Mouse (Mus musculus) embryonic fibroblast, embryonic 13.5 days (primary cell): ENCODE results near the gene Adam23.

Source experiments
- CTCF ChIP-seq: IDR thresholded peaks from 2 replicates; pipeline ENCODE4 v1.5.1; 2011; ENCODE audit warnings: mild to moderate bottlenecking, control low read depth, low read length, moderate library complexity, borderline replicate concordance; ENCODE audit not compliant: insufficient read depth
- POLR2A ChIP-seq: IDR thresholded peaks from 2 replicates; pipeline ENCODE4 v1.6.1; 2011; ENCODE audit warnings: low read depth, mild to moderate bottlenecking, control low read depth, low read length, moderate library complexity

DNA sequence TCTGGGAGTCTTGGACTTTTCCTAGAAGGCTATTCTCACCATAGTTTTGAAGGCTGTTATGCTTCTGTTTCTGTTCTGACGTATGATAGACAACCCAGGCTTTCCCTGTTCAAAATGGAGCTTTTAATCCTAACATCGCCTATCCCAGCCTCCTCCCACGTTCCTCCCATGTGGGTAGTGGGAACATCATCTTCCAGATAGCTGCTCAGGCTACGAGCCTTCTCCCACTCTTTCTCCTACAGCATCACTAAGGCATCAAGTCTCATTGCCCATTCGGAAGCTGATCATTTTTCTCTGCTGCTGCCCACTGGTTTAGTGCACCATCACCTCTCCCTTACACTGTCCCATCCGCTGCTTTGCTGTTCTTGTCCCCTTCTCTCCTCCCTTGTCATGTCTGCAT, 14.2 kb downstream of the Adam23 start:
- TF ChIP-seq POLR2A = no peak
- TF ChIP-seq CTCF = no peak
